Mouse (Mus musculus): ENCODE results near the gene Kif18b.

DNA sequence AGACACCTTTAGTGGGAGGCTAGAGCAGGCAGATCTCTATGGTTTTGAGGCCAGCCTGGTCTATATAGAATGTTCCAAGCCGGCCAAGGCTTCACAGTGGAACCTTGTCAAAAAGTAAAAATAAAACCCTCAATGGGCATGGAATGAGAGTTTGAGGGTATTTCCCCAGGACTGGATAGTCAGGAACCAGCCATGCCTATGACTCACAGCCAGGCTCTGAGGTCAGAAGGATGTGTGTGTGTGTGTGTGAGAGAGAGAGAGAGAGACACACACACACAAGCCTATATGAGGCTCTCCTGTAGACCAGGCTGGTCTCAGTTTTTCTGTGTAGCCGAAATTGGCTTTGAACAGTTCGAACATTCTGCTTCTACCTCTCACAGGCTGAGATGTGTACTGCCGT is 30.2 kb downstream of the Kif18b start:
- no peak for TF ChIP-seq CTCF (IDR thresholded peaks at IDR 0.05)
- no peak for TF ChIP-seq EP300 (IDR thresholded peaks at IDR 0.05)

Data from lung, postnatal 0 days (tissue).